Mouse (Mus musculus) stomach, postnatal 0 days (tissue): ENCODE results near the gene Cactin. TPM values are rescaled to one million over a fixed set of nuclear protein-coding genes. Genes with fewer than 3 reads are reported as not detected.

ENCODE experiments used
- ATAC-seq: fragments of 200-750 bp; cut with Nextera tagmentation; 2 replicates; pipeline ENCODE4 v1.8.0; 2017; ENCODE audit not compliant: low FRiP score, low TSS enrichment
- DNase-seq: peaks from one replicate; pipeline ENCODE4 v3.0.0-alpha.2; 2016; ENCODE audit warnings: low spot score
- H3K27ac ChIP-seq: fragments of 300-500 bp; sonication (generic); replicated peaks from 2 replicates; pipeline ENCODE4 v1.5.1; 2014; ENCODE audit warnings: mild to moderate bottlenecking, control low read depth
- H3K27me3 ChIP-seq: fragments of 300-500 bp; sonication (generic); 2 replicates; pipeline ENCODE4 v1.6.1; 2014; ENCODE audit warnings: low read length; ENCODE audit not compliant: control insufficient read depth, insufficient read depth
- H3K36me3 ChIP-seq: fragments of 300-500 bp; sonication (generic); 2 replicates; pipeline ENCODE4 v1.6.1; 2014; ENCODE audit warnings: low read length, mixed read lengths; ENCODE audit not compliant: control insufficient read depth, insufficient read depth
- H3K4me1 ChIP-seq: fragments of 300-500 bp; sonication (generic); replicated peaks from 2 replicates; pipeline ENCODE4 v1.6.1; 2014; ENCODE audit warnings: antibody characterized with exemption; ENCODE audit not compliant: control insufficient read depth, insufficient read depth
- H3K4me2 ChIP-seq: fragments of 300-500 bp; sonication (generic); replicated peaks from 2 replicates; pipeline ENCODE4 v1.6.1; 2014; ENCODE audit warnings: low read depth, mild to moderate bottlenecking, control low read depth, moderate library complexity
- H3K4me3 ChIP-seq: fragments of 300-500 bp; sonication (generic); 2 replicates; pipeline ENCODE4 v1.5.1; 2014; ENCODE audit warnings: low read depth, low read length, control low read depth
- H3K9ac ChIP-seq: fragments of 300-500 bp; sonication (generic); 2 replicates; pipeline ENCODE4 v1.6.1; 2014; ENCODE audit warnings: mild to moderate bottlenecking, low read length, control low read depth, mixed read lengths
- H3K9me3 ChIP-seq: fragments of 300-500 bp; sonication (generic); 2 replicates; pipeline ENCODE4 v1.6.1; 2016; ENCODE audit warnings: low read length; ENCODE audit not compliant: control insufficient read depth
- CTCF ChIP-seq: IDR thresholded peaks from 2 replicates; pipeline ENCODE4 v1.5.1; 2016; ENCODE audit warnings: antibody characterized with exemption, low read depth, mild to moderate bottlenecking, moderate library complexity
- EP300 ChIP-seq: optimal IDR thresholded peaks from 2 replicates; pipeline ENCODE3; 2016; ENCODE audit warnings: antibody characterized with exemption
- WGBS: fragments of 180-500 bp; shearing (Covaris S2); extraction: QIAGEN DNeasy Blood & Tissue Kit; methylation state at CpG from one replicate; pipeline ENCODE4 v1.1.7; 2014; 5-methylcytosine and 5-hydroxymethylcytosine counted together
- polyA plus RNA-seq: library from polyadenylated mRNA; unstranded; fragments of >200 nt; fragmentation: Nextera tagmentation; extraction: Ambion mirVana; gene quantifications from 2 replicates; pipeline ENCODE4 v1.2.1, GENCODE M21; 2015

Cactin gene
- polyA plus RNA-seq, 1 experiment from 2014 or later: 16.2 TPM

DNA sequence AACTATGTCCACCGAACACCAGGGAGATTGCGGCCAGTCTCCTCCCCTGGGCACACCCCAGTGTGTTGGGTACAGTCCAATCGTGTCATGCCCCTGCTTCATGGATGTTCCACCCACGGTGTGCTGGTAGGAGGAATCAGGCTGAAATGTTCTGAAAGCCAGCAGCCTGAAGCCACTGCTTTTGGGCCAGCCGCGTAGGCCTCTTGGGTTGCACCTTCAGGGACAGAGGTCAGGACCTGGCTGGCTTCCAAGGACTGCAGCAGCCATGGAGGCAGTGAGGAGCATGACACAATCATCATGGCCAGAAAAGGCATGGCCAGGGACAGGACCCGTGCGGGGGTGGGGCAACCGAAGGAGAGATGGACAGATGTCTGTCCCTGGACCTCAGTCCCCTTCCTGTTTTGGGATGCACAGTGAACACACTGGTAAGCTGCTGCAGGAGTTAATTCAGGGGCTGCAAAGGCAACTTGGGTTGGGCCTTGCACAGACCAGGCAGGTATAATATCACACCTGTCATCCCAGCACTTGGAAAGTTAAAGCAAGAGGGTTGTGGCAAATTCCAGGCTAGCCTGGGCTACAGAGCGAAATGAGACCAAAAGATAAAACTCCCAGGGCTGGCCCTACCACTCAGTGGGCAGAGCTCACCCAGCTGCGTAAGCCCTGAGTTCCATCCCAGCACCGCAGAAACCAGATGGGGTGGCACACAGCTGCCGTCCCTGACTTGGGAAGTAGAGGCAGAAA lies 2.1 kb upstream of the Cactin start:
- WGBS: 84% methylated on average over 13 of the region's 13 CpGs
- H3K4me3 ChIP-seq: no peak overlapping the region

DNA sequence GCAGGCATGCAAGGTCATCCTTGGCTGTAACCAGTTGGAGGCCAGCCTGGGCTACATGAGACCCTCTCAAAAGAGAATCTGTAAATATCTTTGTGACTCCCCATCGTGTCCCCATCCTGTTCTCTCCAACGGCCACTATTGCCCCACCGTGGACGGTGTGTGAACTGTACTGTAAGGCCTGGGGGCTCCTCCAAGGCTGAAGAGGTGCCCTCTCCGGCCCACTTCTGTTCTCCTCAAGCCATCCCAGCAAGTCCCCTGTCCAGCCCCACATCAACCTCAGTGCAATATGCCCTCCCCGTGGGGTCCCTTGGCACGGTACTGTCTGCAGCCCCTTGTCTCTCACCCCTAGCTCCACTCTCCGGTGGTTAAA lies 1.6 kb upstream of the Cactin start:
- peaks cover 19% of the 10 kb centered on the region for H3K36me3 ChIP-seq
- H3K27ac ChIP-seq: peak overlapping the region; percentile 84
- H3K4me2 ChIP-seq: peak overlapping the region; percentile 51
- no peaks in the 10 kb centered on the region for H3K27me3 ChIP-seq
- DNase-seq (no peak), ATAC-seq (no peak)
- H3K4me1 ChIP-seq: peaks cover 13% of the 10 kb centered on the region; the same call in 1 of the 2 replicates
- 26% methylated on average over 8 of the region's 8 CpGs for WGBS
- H3K4me3 ChIP-seq: no peak overlapping the region
- H3K9ac ChIP-seq: no peak overlapping the region; the same call in 1 of the 2 replicates
- TF ChIP-seq EP300 (no peak), CTCF (peak; percentile 56)
- no peaks in the 10 kb centered on the region for H3K9me3 ChIP-seq

More for the DNA sequence above, 2.1 kb upstream of the Cactin start:
- Histone ChIP-seq H3K4me2 (no peak overlapping the region), H3K36me3 (peaks cover 16% of the 10 kb centered on the region), H3K9me3 (no peaks in the 10 kb centered on the region), H3K4me1 (peaks cover 13% of the 10 kb centered on the region; the same call in 1 of the 2 replicates), H3K27ac (peak overlapping the region; percentile 84; the same call in 1 of the 2 replicates), H3K27me3 (no peaks in the 10 kb centered on the region), H3K9ac (peak overlapping the region; percentile 23; the same call in 1 of the 2 replicates)
- DNase-seq (peak; percentile 60), ATAC-seq (no peak)
- no peak for TF ChIP-seq CTCF
- TF ChIP-seq EP300: no peak

DNA sequence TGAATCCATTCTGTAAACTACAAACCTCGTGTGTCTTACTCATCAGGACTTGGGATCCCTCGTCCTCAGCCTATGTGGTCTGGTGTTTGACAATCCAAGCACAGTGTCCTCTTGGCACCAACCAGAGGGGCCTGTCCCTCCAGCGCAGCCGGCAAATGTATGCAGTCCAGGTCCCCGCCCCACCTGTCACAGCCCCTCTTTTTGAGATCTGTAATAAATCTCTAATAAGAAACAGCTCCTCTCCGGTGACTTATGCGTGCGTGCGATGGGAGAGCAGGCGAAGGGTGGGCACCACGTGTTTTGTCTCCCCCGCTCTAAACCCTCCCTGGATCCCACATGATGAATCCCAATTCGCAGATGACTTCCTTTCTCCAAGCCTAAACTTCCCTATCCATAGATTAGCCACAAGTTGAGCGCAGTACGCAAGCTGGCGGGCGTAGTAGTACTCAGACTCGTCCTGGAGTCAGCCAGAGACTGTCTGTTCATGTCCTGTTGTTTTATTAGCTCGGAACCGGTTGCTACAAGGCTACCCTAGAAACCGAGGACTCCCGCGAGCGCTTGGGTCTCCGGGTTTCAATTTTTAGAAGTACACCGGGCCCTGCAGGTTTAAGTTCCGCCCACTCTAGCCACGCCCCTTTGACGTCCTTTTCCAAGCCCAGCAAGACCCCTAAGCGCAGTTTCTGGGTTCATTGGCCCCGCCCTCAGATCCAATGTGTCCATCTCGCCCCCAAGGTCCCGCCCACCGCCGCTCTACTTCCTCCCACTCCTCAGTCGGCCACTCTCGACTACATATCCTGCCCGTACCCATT lies 958 bp upstream of the Cactin start:
- TF ChIP-seq CTCF (no peak), EP300 (no peak)
- under 1% methylated on average over 38 of the region's 38 CpGs for WGBS
- peaks cover 24% of the 10 kb centered on the region for H3K36me3 ChIP-seq
- H3K4me2 ChIP-seq: peak overlapping the region; percentile 51
- H3K9me3 ChIP-seq: no peaks in the 10 kb centered on the region
- ATAC-seq (no peak), DNase-seq (peak; percentile 98)
- H3K4me1 ChIP-seq: peaks cover 13% of the 10 kb centered on the region; the same call in 1 of the 2 replicates
- H3K27me3 ChIP-seq: no peaks in the 10 kb centered on the region
- H3K9ac ChIP-seq: peak overlapping the region; percentile 24; the same call in 1 of the 2 replicates
- H3K27ac ChIP-seq: peak overlapping the region; percentile 84
- peak overlapping the region; percentile 27 for H3K4me3 ChIP-seq

DNA sequence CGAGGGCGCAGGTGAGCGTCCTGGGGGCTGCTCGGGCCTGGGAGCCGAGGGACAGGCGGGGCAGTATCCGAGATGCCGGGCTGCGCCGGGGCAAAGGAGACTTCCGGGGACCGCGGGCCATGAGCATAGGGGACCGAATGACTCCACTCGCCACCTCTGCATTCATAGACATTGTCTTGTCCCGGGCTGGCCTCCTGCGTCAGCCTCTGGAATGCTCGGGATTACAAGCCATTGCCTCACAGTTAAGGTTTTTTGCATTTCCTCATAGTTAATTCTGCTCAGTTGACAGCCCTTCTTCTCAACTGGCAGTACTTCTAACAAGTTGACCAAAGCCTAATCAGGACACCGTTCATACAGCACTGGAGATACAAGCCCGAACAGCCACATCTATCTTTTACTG lies 533 bp downstream of the Cactin start:
- H3K4me3 ChIP-seq: peak overlapping the region; percentile 90
- 3% methylated on average over 14 of the region's 20 CpGs for WGBS
- DNase-seq: no peak
- H3K9ac ChIP-seq: peak overlapping the region; percentile 92
- TF ChIP-seq EP300: no peak
- TF ChIP-seq CTCF: no peak
- no peak for ATAC-seq
- peak overlapping the region; percentile 87 for H3K27ac ChIP-seq
- H3K4me1 ChIP-seq: peaks cover 13% of the 10 kb centered on the region; the same call in 1 of the 2 replicates
- no peaks in the 10 kb centered on the region for H3K27me3 ChIP-seq
- H3K36me3 ChIP-seq: peaks cover 38% of the 10 kb centered on the region
- peak overlapping the region; percentile 80 for H3K4me2 ChIP-seq
- H3K9me3 ChIP-seq: no peaks in the 10 kb centered on the region

DNA sequence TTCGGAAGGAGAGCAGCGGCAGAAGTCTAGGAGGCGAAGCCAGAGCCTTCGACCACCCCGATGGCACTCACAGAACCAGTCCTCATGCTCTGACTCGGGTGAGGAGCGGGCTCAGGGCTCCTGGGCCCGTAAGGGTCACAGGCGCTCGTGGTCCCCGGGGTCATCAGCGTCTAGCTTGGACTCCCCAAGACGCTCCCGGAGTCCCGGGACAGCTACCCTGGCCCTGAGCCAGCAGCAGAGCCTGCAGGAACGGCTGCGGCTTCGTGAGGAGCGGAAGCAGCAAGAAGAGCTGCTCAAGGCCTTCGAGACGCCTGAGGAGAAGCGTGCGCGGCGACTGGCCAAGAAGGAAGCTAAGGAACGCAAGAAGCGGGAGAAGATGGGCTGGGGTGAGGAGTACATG lies 1.5 kb downstream of the Cactin start:
- Histone ChIP-seq H3K4me1 (peaks cover 10% of the 10 kb centered on the region; the same call in 1 of the 2 replicates), H3K9ac (no peak overlapping the region; the same call in 1 of the 2 replicates), H3K9me3 (no peaks in the 10 kb centered on the region), H3K27ac (no peak overlapping the region), H3K4me3 (no peak overlapping the region), H3K4me2 (no peak overlapping the region), H3K27me3 (no peaks in the 10 kb centered on the region), H3K36me3 (peaks cover 44% of the 10 kb centered on the region)
- ATAC-seq: no peak
- 89% methylated on average over 27 of the region's 27 CpGs for WGBS
- DNase-seq: no peak
- TF ChIP-seq CTCF (no peak), EP300 (no peak)
